Mouse (Mus musculus) c-Kit-positive CD71-negative TER-119-negative erythroid progenitor cells, embryonic 14.5 days (primary cell): Measurements from ENCODE around the gene Nrtn.

Source experiments
- DNase-seq: peaks from one replicate; pipeline ENCODE4 v3.0.0-alpha.2; 2013; ENCODE audit warnings: low read depth

Gene Nrtn

DNA sequence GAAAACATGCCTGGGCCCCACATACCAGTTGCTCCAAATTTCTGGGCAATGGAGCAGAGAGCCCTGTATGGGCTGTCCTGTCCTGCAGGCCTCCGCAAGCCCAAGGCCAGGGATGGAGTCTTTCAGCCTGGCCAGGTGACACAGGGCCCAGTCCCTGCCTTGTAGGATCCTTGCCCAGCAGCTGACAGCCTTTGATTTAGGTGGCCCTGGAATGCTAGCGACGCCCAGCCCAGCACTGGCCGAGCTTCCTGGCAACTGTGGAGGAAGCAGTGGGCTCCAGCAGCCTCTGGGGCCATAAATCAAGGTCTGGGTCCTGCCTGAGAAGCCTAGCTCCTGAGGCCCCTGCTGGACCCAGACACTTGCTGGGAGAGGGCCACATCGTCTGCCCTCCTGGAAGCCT is 34.9 kb downstream of the Nrtn start:
- no peak for DNase-seq

GRCm38 (mm10) chr17:56717363-56718058 is 39.8 kb downstream of the Nrtn start, which contains the start of the genes Ndufa11 and Vmac:
Ndufa11 (plus strand) TSS chr17:56717767.
Vmac (minus strand) TSS chr17:56718022.
- DNase-seq = peak; percentile 98

DNA sequence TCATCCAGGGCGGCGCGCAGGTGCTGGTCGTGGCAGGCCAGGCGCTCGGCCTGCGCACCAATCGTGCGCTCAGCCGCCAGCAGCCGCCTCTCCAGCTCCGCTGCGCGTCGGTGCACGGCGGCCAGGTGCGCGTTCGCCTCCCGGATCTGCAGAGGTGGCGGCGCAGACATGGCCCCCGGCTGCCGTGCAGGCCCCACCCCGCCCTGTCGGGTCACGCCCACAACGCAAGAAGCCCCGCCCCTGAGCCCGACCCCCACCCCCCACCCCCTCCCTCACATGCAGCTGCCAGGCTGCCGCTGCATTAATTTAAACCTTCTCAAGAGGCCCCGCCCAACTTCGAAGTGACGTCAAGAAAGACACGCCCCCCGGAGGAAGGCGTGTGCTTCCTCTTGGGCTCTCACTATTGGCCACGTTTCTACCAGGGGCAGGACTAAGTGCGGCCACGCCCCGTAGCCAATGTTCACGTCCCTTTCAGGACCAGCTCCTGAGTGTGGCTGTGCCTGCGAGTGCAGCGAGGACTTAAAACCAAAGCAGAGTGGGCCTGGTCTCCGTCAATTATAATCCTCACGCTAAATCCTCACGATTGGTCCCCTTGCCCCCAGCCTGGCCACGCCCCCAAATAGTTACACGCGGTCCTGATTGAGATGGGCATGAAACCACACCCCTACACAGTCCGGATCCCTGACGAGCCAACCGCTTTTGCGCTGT is 40.5 kb downstream of the Nrtn start:
- peak; percentile 100 for DNase-seq

DNA sequence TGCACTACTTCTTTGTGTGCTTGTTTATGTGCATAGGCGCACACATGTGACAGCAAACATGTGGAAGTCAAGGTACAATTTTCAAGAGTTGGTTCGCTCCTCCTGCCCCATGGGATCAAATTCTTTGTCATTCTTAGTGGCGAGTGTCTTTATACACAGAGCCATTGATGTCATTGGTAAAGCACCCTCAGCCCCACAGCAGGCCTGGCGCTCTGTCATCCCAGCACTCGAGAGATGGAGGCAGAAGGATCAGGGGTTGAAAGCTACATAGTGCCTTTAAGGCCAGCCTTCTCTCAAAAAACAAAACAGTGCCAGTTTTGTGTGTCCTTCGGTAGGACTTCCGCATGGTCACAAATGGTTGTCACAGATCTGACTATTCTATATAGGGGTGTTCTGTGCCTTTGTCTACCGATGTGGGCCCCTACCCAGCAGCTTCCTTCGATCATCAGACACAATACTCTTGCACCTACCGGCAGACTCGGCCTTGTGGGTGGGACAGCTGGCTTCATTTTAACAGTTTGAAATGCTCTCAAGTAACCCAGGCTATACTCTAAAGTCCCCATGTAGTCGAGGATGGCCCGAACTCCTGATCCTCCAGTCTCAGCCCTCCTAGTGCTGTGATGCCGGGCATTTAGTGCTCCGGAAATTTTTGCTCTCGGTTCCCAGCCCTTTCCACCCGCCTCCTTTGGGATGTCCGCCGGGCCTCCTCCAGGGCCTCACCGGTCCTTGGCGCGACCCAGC is 41.2 kb downstream of the Nrtn start:
- no peak for DNase-seq

- no peak for DNase-seq
Measured at GRCm38 (mm10) chr17:56715360-56715759, 42.0 kb downstream of the Nrtn start.

- DNase-seq = no peak
Measured at GRCm38 (mm10) chr17:56709708-56710107, 47.6 kb downstream of the Nrtn start.

- no peak for DNase-seq
Measured at GRCm38 (mm10) chr17:56708692-56709091, 48.6 kb downstream of the Nrtn start.

- no peak for DNase-seq
Measured at GRCm38 (mm10) chr17:56706515-56706914, 50.8 kb downstream of the Nrtn start.

- no peak for DNase-seq
Measured at GRCm38 (mm10) chr17:56703038-56703437, 54.3 kb downstream of the Nrtn start.
